Mouse (Mus musculus) left cerebral cortex, adult 18-20 months (tissue): Measurements from ENCODE around the gene Psmb11. TPM values are rescaled to one million over a fixed set of nuclear protein-coding genes. Genes with fewer than 3 reads are reported as not detected.

Experiments
- DNase-seq, 2 experiments: peaks; one replicate each; pipeline ENCODE4 v3.0.0; 2021 to 2022; ENCODE audit warnings: low spot score in 2 of 2, mixed read lengths in 1 of 2
- total RNA-seq, 2 experiments: library from RNA; stranded (reverse); gene quantifications; 2 replicates each; pipeline ENCODE4 v1.2.3; 2021

The Psmb11 gene
- total RNA-seq, 2 experiments from 2014 or later = 0.16 TPM; not detected in 1

- no peak for DNase-seq
Measured at GRCm38 (mm10) chr14:54640121-54640520, 18.9 kb downstream of the Psmb11 start.

GRCm38 (mm10) chr14:54640946-54641304 is 19.7 kb downstream of the Psmb11 start, which contains the start of gene Gm17606:
Gene Gm17606, plus strand, starts transcription at chr14:54640952.
- no peak for DNase-seq

- peak; percentile 91 to 92 for DNase-seq
Measured at GRCm38 (mm10) chr14:54641305-54641969, 20.2 kb downstream of the Psmb11 start, which contains the start of gene Cdh24. Gene Cdh24, minus strand, starts transcription at chr14:54641364.

GRCm38 (mm10) chr14:54642224-54642944 is 21.2 kb downstream of the Psmb11 start:
- no peak for DNase-seq

- no peak for DNase-seq
Measured at GRCm38 (mm10) chr14:54643011-54643410, 21.8 kb downstream of the Psmb11 start.

GRCm38 (mm10) chr14:54644294-54644693 is 23.1 kb downstream of the Psmb11 start:
- no peak for DNase-seq

GRCm38 (mm10) chr14:54646455-54646854 is 25.2 kb downstream of the Psmb11 start:
- no peak for DNase-seq

GRCm38 (mm10) chr14:54646898-54647636 is 25.8 kb downstream of the Psmb11 start:
- no peak for DNase-seq

- DNase-seq = no peak
Measured at GRCm38 (mm10) chr14:54647900-54648299, 26.7 kb downstream of the Psmb11 start.

- DNase-seq = peak; percentile 81 to 88
Measured at GRCm38 (mm10) chr14:54650621-54651454, 29.6 kb downstream of the Psmb11 start.

- DNase-seq = no peak
Measured at GRCm38 (mm10) chr14:54651556-54651955, 30.3 kb downstream of the Psmb11 start.

- DNase-seq = no peak
Measured at GRCm38 (mm10) chr14:54652787-54653186, 31.6 kb downstream of the Psmb11 start.

GRCm38 (mm10) chr14:54653496-54653895 is 32.3 kb downstream of the Psmb11 start:
- peak; percentile 77 to 85 for DNase-seq

GRCm38 (mm10) chr14:54660009-54660408 is 38.8 kb downstream of the Psmb11 start:
- no peak for DNase-seq

GRCm38 (mm10) chr14:54664477-54665222 is 43.4 kb downstream of the Psmb11 start:
- DNase-seq = peak; percentile 59 to 77

GRCm38 (mm10) chr14:54669381-54669780 is 48.1 kb downstream of the Psmb11 start:
- DNase-seq = peak; percentile 49 to 63

GRCm38 (mm10) chr14:54674317-54674716 is 53.1 kb downstream of the Psmb11 start:
- no peak for DNase-seq

- no peak for DNase-seq
Measured at GRCm38 (mm10) chr14:54676290-54676689, 55.1 kb downstream of the Psmb11 start.

- DNase-seq = no peak
Measured at GRCm38 (mm10) chr14:54678657-54679304, 57.5 kb downstream of the Psmb11 start.
